Mouse (Mus musculus) gastrocnemius, adult 18-20 months (tissue): ENCODE results near the gene Ankrd44. TPM values are rescaled to one million over a fixed set of nuclear protein-coding genes. Genes with fewer than 3 reads are reported as not detected.
A peak's percentile ranks its signal among the peaks of the same experiment; 100 is the strongest.

Source experiments
- DNase-seq: peaks from one replicate; pipeline ENCODE4 v3.0.0; 2021; ENCODE audit warnings: low spot score
- total RNA-seq, 2 experiments: library from RNA; stranded (reverse); gene quantifications; 2 replicates each; pipeline ENCODE4 v1.2.3; 2021

The Ankrd44 gene
- total RNA-seq, 2 experiments from 2014 or later: 5.0 to 6.5 TPM

- DNase-seq: no peak
These were observed 212.7 kb downstream of the Ankrd44 start for GRCm38 (mm10) chr1:54713231-54714173.

GRCm38 (mm10) chr1:54711568-54711967 lies 214.6 kb downstream of the Ankrd44 start:
- no peak for DNase-seq

- DNase-seq: no peak
These were observed 215.6 kb downstream of the Ankrd44 start for GRCm38 (mm10) chr1:54710550-54710949.

- no peak for DNase-seq
These were observed 218.2 kb downstream of the Ankrd44 start for GRCm38 (mm10) chr1:54707888-54708565.

- DNase-seq: no peak
These were observed 218.9 kb downstream of the Ankrd44 start for GRCm38 (mm10) chr1:54707036-54707887.

GRCm38 (mm10) chr1:54706621-54707020 lies 219.6 kb downstream of the Ankrd44 start:
- no peak for DNase-seq

GRCm38 (mm10) chr1:54703466-54703865 lies 222.7 kb downstream of the Ankrd44 start:
- DNase-seq: no peak

- no peak for DNase-seq
These were observed 223.3 kb downstream of the Ankrd44 start for GRCm38 (mm10) chr1:54702918-54703317.

GRCm38 (mm10) chr1:54695396-54695795 lies 230.8 kb downstream of the Ankrd44 start:
- no peak for DNase-seq

GRCm38 (mm10) chr1:54691824-54692223 lies 234.4 kb downstream of the Ankrd44 start:
- DNase-seq: no peak

- no peak for DNase-seq
These were observed 235.8 kb downstream of the Ankrd44 start for GRCm38 (mm10) chr1:54690291-54690965.

- DNase-seq: no peak
These were observed 237.7 kb downstream of the Ankrd44 start for GRCm38 (mm10) chr1:54688441-54688840.

GRCm38 (mm10) chr1:54684316-54684715 lies 241.9 kb downstream of the Ankrd44 start:
- DNase-seq: no peak

GRCm38 (mm10) chr1:54679556-54679955 lies 246.6 kb downstream of the Ankrd44 start:
- no peak for DNase-seq

GRCm38 (mm10) chr1:54678037-54678436 lies 248.2 kb downstream of the Ankrd44 start:
- no peak for DNase-seq

GRCm38 (mm10) chr1:54675478-54675877 lies 250.7 kb downstream of the Ankrd44 start:
- DNase-seq: no peak

- DNase-seq: no peak
These were observed 258.2 kb downstream of the Ankrd44 start for GRCm38 (mm10) chr1:54667991-54668390.

- DNase-seq: peak; percentile 68
These were observed 260.4 kb downstream of the Ankrd44 start for GRCm38 (mm10) chr1:54665582-54666405.

GRCm38 (mm10) chr1:54665095-54665494 lies 261.1 kb downstream of the Ankrd44 start:
- no peak for DNase-seq

- no peak for DNase-seq
These were observed 265.5 kb downstream of the Ankrd44 start for GRCm38 (mm10) chr1:54660674-54661073.
